Mouse (Mus musculus): ENCODE measurements at regions not wholly inside any gene's neighbourhood (a gene's known extent, or its start where the extent isn't known, plus 50 kb on each side); places are given as distances from the start of the nearest gene placed in this dataset.

DNA sequence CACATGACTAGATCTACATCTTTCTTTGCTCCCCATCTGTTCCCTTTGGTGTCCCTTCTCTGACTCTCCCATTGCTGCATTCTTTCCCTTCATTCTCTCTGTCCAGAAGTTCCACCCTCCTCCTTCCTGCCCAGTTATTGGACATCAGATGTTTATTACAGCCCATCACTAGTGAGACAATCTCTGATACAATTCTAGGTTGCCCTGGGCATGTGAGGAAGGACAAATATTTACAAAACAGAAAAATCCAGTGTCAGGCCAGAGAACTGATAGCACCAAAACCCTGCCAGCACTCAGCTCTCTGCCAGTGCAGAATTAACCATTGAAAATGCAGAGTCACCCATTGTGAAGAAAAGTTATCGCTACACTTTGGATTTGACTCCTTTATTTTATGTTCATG lies 87.9 kb upstream of the Lpp start:
- no peaks in the 10 kb centered on the region for H3K9me3 ChIP-seq
- ATAC-seq (ENCODE audit: insufficient number of reproducible peaks, insufficient read depth, low FRiP score, low TSS enrichment, low read depth) = no peak
- H3K27me3 ChIP-seq = no peaks in the 10 kb centered on the region
- H3K36me3 ChIP-seq = no peaks in the 10 kb centered on the region
- H3K27ac ChIP-seq = no peak overlapping the region
- H3K4me3 ChIP-seq = no peak overlapping the region
- H3K4me2 ChIP-seq = no peak overlapping the region
- no peak overlapping the region for H3K9ac ChIP-seq
- 89% methylated on average over 1 of the region's 1 CpGs for WGBS
- H3K4me1 ChIP-seq = no peaks in the 10 kb centered on the region

DNA sequence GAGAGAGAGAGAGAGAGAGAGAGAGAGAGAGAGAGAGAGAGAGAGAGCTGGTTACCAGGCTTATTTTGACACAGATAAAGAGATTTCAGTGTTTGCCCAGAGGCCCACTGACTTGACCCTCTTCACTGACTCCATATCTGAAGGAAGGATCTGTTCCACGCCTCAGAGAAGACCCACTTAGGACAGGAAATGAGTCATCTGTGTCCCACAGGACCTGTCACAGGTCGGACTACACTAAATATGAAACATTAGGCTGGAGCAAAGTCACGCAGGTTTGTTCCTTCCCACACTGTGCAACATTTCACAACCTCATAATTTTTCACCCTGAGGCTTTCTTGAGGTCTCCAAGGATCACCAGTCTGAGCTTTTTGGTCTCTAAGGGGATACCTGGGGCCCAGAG lies 96.5 kb upstream of the Lpp start:
- no peaks in the 10 kb centered on the region for H3K9me3 ChIP-seq
- H3K27ac ChIP-seq = no peak overlapping the region
- no peak overlapping the region for H3K4me2 ChIP-seq
- ATAC-seq (ENCODE audit: insufficient number of reproducible peaks, insufficient read depth, low FRiP score, low TSS enrichment, low read depth) = no peak
- H3K4me1 ChIP-seq = no peaks in the 10 kb centered on the region
- H3K9ac ChIP-seq = no peak overlapping the region
- H3K27me3 ChIP-seq = no peaks in the 10 kb centered on the region
- H3K36me3 ChIP-seq = no peaks in the 10 kb centered on the region
- 43% methylated on average over 3 of the region's 3 CpGs for WGBS
- no peak overlapping the region for H3K4me3 ChIP-seq

DNA sequence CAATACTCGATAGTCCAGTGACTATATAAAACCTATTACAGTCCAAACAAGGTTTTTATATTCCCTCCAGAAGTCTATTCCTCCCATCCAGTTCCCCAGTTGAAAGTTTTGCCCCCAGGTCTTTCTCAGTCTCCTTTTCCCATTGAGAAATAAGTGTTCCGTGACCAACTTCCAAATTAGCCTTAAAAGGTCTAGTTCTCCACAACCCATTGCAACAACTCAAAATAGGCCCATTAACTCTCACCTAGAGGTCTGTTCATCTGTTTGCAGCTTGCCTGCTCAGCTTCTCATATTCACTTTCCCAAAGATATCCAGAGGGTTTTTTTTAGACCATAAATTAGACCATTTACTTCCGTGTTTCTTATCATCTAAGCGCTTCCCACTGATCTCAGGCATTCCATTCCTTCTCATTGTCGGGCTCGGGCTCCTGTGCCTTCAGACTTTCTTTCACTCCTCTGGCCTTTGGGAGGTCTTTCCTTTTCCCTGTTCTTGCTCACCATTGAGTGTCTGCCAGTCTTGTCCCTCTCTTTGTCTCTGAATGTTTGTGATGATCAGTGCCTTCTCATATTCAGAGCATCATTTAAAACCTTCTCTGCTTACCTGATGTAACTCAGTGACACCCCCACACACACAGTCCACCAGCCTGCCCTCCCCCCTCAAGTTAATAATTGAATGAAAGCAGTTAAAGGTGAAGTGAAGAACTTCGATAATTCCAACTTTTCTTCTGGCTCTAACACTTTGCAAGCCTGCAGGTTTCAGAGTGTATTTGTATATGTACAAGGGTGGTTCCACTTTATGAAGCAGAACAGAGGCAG lies 97.5 kb upstream of the Lpp start:
- no peaks in the 10 kb centered on the region for H3K9me3 ChIP-seq
- ATAC-seq (ENCODE audit: insufficient number of reproducible peaks, insufficient read depth, low FRiP score, low TSS enrichment, low read depth) = no peak
- no peak overlapping the region for H3K9ac ChIP-seq
- H3K4me3 ChIP-seq = no peak overlapping the region
- no peak overlapping the region for H3K27ac ChIP-seq
- no peaks in the 10 kb centered on the region for H3K36me3 ChIP-seq
- WGBS = 77% methylated on average over 7 of the region's 7 CpGs
- H3K27me3 ChIP-seq = no peaks in the 10 kb centered on the region
- no peaks in the 10 kb centered on the region for H3K4me1 ChIP-seq
- H3K4me2 ChIP-seq = no peak overlapping the region

DNA sequence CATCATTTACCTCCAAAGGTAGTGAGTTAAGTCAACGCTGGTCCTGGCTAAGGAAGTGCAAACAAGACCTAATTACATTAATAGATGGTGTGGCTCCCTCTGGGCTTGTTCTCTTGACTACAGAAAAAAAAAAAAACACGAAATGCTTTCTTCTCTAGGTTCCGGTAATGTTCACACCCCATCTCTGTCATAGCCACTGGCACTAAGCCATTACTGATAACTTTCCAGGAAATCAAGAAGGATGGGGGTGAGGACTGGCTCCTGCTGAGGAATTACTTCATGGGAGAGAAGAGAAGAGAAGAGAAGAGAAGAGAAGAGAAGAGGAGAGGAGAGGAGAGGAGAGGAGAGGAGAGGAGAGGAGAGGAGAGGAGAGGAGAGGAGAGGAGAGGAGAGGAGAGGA lies 109.1 kb upstream of the Lpp start:
- H3K4me1 ChIP-seq = peaks cover 18% of the 10 kb centered on the region
- 30% methylated on average over 3 of the region's 3 CpGs for WGBS
- no peaks in the 10 kb centered on the region for H3K9me3 ChIP-seq
- H3K4me2 ChIP-seq = no peak overlapping the region
- ATAC-seq (ENCODE audit: insufficient number of reproducible peaks, insufficient read depth, low FRiP score, low TSS enrichment, low read depth) = no peak
- H3K27ac ChIP-seq = no peak overlapping the region
- no peaks in the 10 kb centered on the region for H3K36me3 ChIP-seq
- no peaks in the 10 kb centered on the region for H3K27me3 ChIP-seq
- H3K4me3 ChIP-seq = no peak overlapping the region
- no peak overlapping the region for H3K9ac ChIP-seq

DNA sequence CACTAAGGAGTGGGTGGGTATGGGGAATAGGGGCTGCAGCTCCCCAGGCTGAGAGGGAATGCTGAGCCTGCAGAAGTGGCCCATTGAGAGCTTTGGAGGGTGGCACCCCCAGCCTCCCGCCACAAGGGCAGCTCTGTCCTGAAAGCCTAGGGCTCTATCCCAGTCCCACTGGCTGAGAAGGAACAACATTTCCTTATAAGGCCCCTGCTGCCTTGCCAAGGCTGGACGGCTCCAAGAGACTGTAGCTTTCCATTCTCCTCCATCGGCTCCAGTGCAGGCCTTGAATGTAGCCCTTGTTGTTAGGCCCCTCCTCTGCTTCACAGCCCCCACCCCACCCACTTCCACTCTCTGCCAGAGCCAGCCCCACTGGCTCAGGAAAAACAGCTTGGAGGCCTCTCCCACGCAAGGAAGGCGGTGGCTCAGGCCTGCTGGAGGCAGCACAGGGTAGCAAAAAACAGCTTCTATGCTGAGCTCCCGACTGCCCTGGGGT lies 111.1 kb upstream of the Lpp start:
- H3K4me1 ChIP-seq = peaks cover 18% of the 10 kb centered on the region
- 9% methylated on average over 6 of the region's 6 CpGs for WGBS
- no peaks in the 10 kb centered on the region for H3K9me3 ChIP-seq
- no peak overlapping the region for H3K4me3 ChIP-seq
- peak overlapping the region; percentile 12; the same call in 1 of the 2 replicates for H3K4me2 ChIP-seq
- no peaks in the 10 kb centered on the region for H3K36me3 ChIP-seq
- H3K27ac ChIP-seq = peak overlapping the region; percentile 64
- peak; percentile 91 for ATAC-seq (ENCODE audit: insufficient number of reproducible peaks, insufficient read depth, low FRiP score, low TSS enrichment, low read depth)
- no peak overlapping the region for H3K9ac ChIP-seq
- no peaks in the 10 kb centered on the region for H3K27me3 ChIP-seq

DNA sequence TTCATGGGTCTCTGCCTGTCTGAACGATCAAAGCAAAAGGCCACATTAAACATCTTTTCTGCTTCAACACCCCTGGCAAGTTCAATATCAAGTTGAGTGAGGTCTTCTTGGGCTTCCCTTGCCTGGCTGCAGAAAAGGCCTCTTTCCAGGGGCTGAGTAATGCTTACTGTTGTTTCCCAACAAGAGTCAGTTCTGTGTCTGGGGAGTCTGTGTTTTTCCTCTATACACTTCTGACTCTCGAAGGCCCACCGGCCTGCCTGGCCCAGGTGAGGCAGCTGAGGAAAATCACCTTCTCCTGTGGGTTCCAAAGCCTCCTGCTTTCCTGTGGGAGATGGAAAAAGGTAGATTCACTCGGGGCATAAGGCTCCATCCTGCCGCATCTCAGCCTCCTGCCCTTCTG lies 111.7 kb upstream of the Lpp start:
- no peaks in the 10 kb centered on the region for H3K27me3 ChIP-seq
- H3K4me1 ChIP-seq = peaks cover 18% of the 10 kb centered on the region
- H3K36me3 ChIP-seq = no peaks in the 10 kb centered on the region
- ATAC-seq (ENCODE audit: insufficient number of reproducible peaks, insufficient read depth, low FRiP score, low TSS enrichment, low read depth) = no peak
- no peak overlapping the region for H3K9ac ChIP-seq
- H3K4me2 ChIP-seq = no peak overlapping the region
- peak overlapping the region; percentile 64 for H3K27ac ChIP-seq
- WGBS = 70% methylated on average over 5 of the region's 5 CpGs
- no peaks in the 10 kb centered on the region for H3K9me3 ChIP-seq
- H3K4me3 ChIP-seq = no peak overlapping the region

DNA sequence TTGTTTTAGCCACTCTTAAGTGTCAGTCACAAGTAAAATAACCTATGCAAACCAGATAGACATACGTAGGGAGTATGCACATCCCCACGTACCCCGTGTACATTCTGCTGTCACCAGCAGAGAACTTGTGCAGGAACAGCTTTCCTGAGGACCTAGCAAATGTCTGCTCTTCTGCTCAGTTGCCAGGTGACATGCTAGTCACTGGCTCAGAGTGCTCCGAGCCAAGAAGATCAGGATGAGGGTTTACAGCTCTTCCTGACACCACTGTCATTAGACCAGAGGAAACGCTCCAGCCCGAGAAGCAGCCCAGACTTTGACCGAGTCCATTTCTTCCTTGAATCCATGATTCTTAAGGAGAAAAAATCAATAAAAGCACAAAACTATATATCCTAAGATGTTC lies 115.5 kb upstream of the Lpp start:
- H3K4me1 ChIP-seq = peaks cover 18% of the 10 kb centered on the region
- no peak overlapping the region for H3K27ac ChIP-seq
- H3K4me3 ChIP-seq = no peak overlapping the region
- H3K27me3 ChIP-seq = no peaks in the 10 kb centered on the region
- no peak for ATAC-seq (ENCODE audit: insufficient number of reproducible peaks, insufficient read depth, low FRiP score, low TSS enrichment, low read depth)
- no peaks in the 10 kb centered on the region for H3K9me3 ChIP-seq
- WGBS = 85% methylated on average over 7 of the region's 7 CpGs
- H3K36me3 ChIP-seq = no peaks in the 10 kb centered on the region
- H3K9ac ChIP-seq = no peak overlapping the region
- no peak overlapping the region for H3K4me2 ChIP-seq

DNA sequence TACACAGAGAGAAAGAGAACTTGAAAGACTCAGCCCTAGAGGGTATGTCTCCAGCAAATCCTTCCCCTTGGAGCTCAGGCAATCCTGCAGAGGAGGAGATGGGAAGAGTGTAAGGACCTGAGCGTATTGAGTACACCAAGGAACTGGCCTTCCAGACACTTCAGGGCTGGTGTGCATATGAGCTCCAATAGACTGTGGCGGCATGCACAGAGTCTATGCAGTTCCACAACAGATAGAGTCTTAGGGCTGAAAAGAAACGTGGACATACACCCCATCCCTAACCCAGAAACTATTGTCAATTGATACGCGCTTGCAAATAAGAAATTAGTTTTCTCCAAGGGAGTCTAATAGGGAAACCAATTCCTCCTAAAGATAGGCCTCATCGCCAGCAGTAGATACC lies 130.6 kb upstream of the Lpp start:
- Histone ChIP-seq H3K9ac (no peak overlapping the region), H3K4me2 (no peak overlapping the region), H3K27ac (no peak overlapping the region), H3K9me3 (no peaks in the 10 kb centered on the region), H3K36me3 (no peaks in the 10 kb centered on the region), H3K4me3 (no peak overlapping the region), H3K27me3 (no peaks in the 10 kb centered on the region), H3K4me1 (no peaks in the 10 kb centered on the region)
- 94% methylated on average over 6 of the region's 6 CpGs for WGBS
- ATAC-seq (ENCODE audit: insufficient number of reproducible peaks, insufficient read depth, low FRiP score, low TSS enrichment, low read depth) = no peak

DNA sequence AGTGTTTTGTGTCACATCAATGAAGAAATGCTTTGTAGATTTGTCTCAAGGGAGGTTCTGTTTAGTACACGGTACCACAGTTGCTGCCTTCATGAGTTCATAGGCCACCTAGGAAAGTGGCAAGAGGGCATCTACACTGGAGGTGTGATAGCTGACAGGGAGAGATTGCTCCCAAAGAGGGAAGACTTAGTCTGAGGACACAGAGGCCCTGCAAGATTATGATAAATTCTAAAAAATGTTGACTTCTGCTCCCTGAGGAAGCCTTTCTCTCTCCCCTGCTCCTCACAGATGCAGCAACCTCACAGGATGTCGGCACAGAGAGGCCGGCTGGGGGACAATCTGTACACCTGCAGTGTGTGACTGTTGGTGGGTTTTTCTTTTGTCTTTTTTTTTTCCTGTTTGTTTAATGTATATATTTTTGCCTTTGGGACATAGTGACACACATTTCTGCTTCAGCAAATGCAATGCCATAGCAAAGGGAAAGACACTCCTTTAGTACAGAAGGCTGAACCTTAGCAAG lies 133.5 kb upstream of the Lpp start:
- H3K9me3 ChIP-seq = no peaks in the 10 kb centered on the region
- 77% methylated on average over 3 of the region's 3 CpGs for WGBS
- H3K9ac ChIP-seq = no peak overlapping the region
- no peak overlapping the region for H3K27ac ChIP-seq
- H3K36me3 ChIP-seq = no peaks in the 10 kb centered on the region
- no peak for ATAC-seq (ENCODE audit: insufficient number of reproducible peaks, insufficient read depth, low FRiP score, low TSS enrichment, low read depth)
- H3K4me2 ChIP-seq = no peak overlapping the region
- no peaks in the 10 kb centered on the region for H3K27me3 ChIP-seq
- H3K4me1 ChIP-seq = no peaks in the 10 kb centered on the region
- no peak overlapping the region for H3K4me3 ChIP-seq

DNA sequence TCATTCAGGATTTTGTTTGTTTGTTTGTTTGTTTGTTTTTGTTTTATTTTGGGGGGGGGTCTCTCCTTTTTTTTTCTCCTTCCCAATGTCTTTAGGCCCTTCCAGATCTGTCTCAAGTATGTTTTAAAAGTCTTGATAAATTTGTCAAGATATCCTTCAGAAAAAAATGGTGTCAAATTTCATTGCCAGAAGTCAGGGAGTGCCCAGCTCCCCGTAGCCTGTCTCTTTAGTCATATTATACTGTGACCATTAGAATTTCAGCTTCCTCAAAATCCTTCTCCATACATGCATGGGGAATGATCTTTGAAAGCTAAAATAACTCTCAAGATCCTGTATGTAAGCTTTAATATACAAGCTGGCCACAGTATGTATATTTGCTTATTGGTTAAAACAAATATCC lies 134.3 kb upstream of the Lpp start:
- H3K27me3 ChIP-seq = no peaks in the 10 kb centered on the region
- no peaks in the 10 kb centered on the region for H3K9me3 ChIP-seq
- no peaks in the 10 kb centered on the region for H3K4me1 ChIP-seq
- WGBS = 26% methylated on average over 1 of the region's 1 CpGs
- no peak overlapping the region for H3K27ac ChIP-seq
- no peak overlapping the region for H3K4me3 ChIP-seq
- no peak for ATAC-seq (ENCODE audit: insufficient number of reproducible peaks, insufficient read depth, low FRiP score, low TSS enrichment, low read depth)
- no peaks in the 10 kb centered on the region for H3K36me3 ChIP-seq
- no peak overlapping the region for H3K4me2 ChIP-seq
- no peak overlapping the region for H3K9ac ChIP-seq

DNA sequence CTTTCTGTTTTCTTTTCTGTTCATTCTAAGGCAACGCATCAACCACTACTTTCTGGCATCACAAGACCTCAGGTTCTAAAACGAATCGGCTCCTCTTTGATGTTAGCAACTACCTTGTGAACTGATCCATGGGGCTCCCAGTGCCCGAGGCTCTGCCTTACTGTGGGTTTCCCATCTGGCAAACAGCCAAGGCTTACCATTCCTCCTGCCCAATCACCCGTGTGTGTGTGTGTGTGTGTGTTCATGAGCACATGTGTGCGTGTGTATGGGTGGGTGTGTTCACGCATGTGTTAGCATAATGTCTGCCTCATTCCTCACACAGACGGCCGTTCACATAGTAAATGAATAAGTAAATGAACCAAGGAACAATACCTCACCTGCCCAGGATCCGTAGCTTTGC lies 138.3 kb upstream of the Lpp start:
- ATAC-seq (ENCODE audit: insufficient number of reproducible peaks, insufficient read depth, low FRiP score, low TSS enrichment, low read depth) = no peak
- Histone ChIP-seq H3K4me3 (no peak overlapping the region), H3K27ac (no peak overlapping the region), H3K4me1 (no peaks in the 10 kb centered on the region), H3K4me2 (no peak overlapping the region), H3K36me3 (no peaks in the 10 kb centered on the region), H3K27me3 (no peaks in the 10 kb centered on the region), H3K9me3 (no peaks in the 10 kb centered on the region), H3K9ac (no peak overlapping the region)
- 53% methylated on average over 10 of the region's 10 CpGs for WGBS

DNA sequence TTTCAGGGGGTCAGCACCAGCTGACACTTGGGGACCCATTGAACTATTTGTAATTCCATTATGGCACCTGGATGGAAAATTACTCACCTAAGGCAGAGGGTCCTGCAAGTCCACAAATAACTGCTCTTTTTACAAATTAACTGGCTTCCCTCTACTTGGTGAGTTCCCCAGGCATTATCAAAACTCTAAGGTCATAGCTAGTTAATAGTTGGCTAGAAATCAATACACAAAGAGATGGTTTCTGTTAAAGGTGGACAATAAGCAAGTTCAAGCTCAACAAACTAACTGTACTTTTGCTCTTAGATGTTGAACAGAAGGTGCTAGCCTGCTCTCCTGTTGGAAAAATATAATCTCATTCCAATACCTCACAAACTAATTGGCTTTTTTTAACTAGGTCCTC lies 138.7 kb upstream of the Lpp start:
- Histone ChIP-seq H3K27me3 (no peaks in the 10 kb centered on the region), H3K9me3 (no peaks in the 10 kb centered on the region), H3K27ac (no peak overlapping the region), H3K9ac (no peak overlapping the region), H3K36me3 (no peaks in the 10 kb centered on the region), H3K4me3 (no peak overlapping the region), H3K4me1 (no peaks in the 10 kb centered on the region), H3K4me2 (no peak overlapping the region)
- ATAC-seq (ENCODE audit: insufficient number of reproducible peaks, insufficient read depth, low FRiP score, low TSS enrichment, low read depth) = no peak
